Comparison of ENCODE assay signal across 7 mouse cellular contexts in the genomic region with DNA sequence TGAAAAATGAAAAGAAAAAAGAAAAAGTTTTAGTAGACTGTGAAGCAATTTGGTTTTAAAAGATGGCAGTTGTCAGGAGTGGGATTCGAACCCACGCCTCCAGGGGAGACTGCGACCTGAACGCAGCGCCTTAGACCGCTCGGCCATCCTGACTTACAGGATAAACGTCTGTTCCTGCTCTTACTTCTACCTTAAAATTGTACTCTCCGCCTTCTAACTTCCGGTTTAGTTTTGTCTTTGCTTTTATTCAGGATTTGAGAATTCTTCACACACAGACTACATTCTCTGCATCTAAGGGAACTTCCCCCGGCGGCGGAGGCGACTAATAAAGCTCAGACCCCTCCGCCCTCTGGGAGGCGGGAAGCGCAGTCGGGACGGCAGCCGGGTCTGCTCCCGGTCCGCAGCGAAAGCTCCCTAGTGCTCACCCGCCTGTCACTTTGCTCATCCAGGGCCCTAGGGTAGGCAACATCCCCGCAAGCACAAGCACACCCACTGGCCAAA. TPM values are rescaled to one million over a fixed set of nuclear protein-coding genes. Genes with fewer than 3 reads are reported as not detected.
DNase-seq lines count a peak whose midpoint lies in the region; ATAC-seq lines count a peak whose summit lies in the region.

No protein-coding gene starts in this region.

- peak overlapping the region; percentile 51 for H3K4me2 ChIP-seq in intestine, embryonic 15.5 days (replicated peaks)
- peak overlapping the region; percentile 51 for H3K4me2 ChIP-seq in limb, embryonic 12.5 days
- peak overlapping the region; percentile 56 for H3K4me2 ChIP-seq in midbrain, embryonic 13.5 days (replicated peaks)

- peak overlapping the region; percentile 48 for H3K9ac ChIP-seq in intestine, embryonic 15.5 days
- H3K9ac ChIP-seq in limb, embryonic 12.5 days (replicated peaks): peak overlapping the region; percentile 76
- H3K9ac ChIP-seq in midbrain, embryonic 13.5 days (replicated peaks): peak overlapping the region; percentile 55

- H3K36me3 ChIP-seq in intestine, embryonic 15.5 days: no peaks in the 10 kb centered on the region
- no peaks in the 10 kb centered on the region for H3K36me3 ChIP-seq in limb, embryonic 12.5 days
- no peaks in the 10 kb centered on the region for H3K36me3 ChIP-seq in midbrain, embryonic 13.5 days

- H3K4me3 ChIP-seq in intestine, embryonic 15.5 days (replicated peaks): peak overlapping the region; percentile 57
- H3K4me3 ChIP-seq in limb, embryonic 12.5 days (replicated peaks): peak overlapping the region; percentile 62
- H3K4me3 ChIP-seq in midbrain, embryonic 13.5 days (replicated peaks): peak overlapping the region; percentile 58

- H3K9me3 ChIP-seq in intestine, embryonic 15.5 days: no peaks in the 10 kb centered on the region
- no peaks in the 10 kb centered on the region for H3K9me3 ChIP-seq in limb, embryonic 12.5 days
- no peaks in the 10 kb centered on the region for H3K9me3 ChIP-seq in midbrain, embryonic 13.5 days

- WGBS in intestine, embryonic 15.5 days: under 1% methylated on average over 25 of the region's 25 CpGs
- under 1% methylated on average over 25 of the region's 25 CpGs for WGBS in limb, embryonic 12.5 days
- under 1% methylated on average over 25 of the region's 25 CpGs for WGBS in midbrain, embryonic 13.5 days

- peaks cover 5% of the 10 kb centered on the region; the same call in 1 of the 2 replicates for H3K4me1 ChIP-seq in intestine, embryonic 15.5 days (replicated peaks)
- H3K4me1 ChIP-seq in limb, embryonic 12.5 days (replicated peaks): no peaks in the 10 kb centered on the region
- H3K4me1 ChIP-seq in midbrain, embryonic 13.5 days (replicated peaks): peaks cover 5% of the 10 kb centered on the region; the same call in 1 of the 2 replicates

- ATAC-seq in intestine, embryonic 15.5 days: peak; percentile 90
- ATAC-seq in limb, embryonic 12.5 days (ENCODE audit: insufficient number of reproducible peaks, insufficient read depth, low FRiP score, low TSS enrichment, low read depth): peak; percentile 69
- ATAC-seq in midbrain, embryonic 13.5 days: peak; percentile 90

- DNase-seq in adrenal gland, adult 8-10 months: peak; percentile 72
- DNase-seq in embryo, embryonic 9.5 days (ENCODE audit: extremely low spot score): peak; percentile 92
- DNase-seq in gastrocnemius, postnatal 36 days: peak; percentile 58 to 72
- DNase-seq in spleen, adult 18-20 months: peak; percentile 47 to 67

- intact Hi-C loops in gastrocnemius, postnatal 36 days (cut with DNase I): no loop called here

- peak overlapping the region; percentile 83 for H3K27ac ChIP-seq in intestine, embryonic 15.5 days
- peak overlapping the region; percentile 91 for H3K27ac ChIP-seq in limb, embryonic 12.5 days
- peak overlapping the region; percentile 65 for H3K27ac ChIP-seq in midbrain, embryonic 13.5 days

- no peaks in the 10 kb centered on the region for H3K27me3 ChIP-seq in intestine, embryonic 15.5 days (replicated peaks)
- H3K27me3 ChIP-seq in limb, embryonic 12.5 days: peaks cover 2% of the 10 kb centered on the region; the same call in 1 of the 2 replicates
- peaks cover 10% of the 10 kb centered on the region; the same call in 1 of the 2 replicates for H3K27me3 ChIP-seq in midbrain, embryonic 13.5 days

RNA-seq across cellular contexts. Expression of a gene that starts 12.3 kb away (rescaled TPM):
- total RNA-seq in adrenal gland, adult 8-10 months (2022): not detected
- total RNA-seq in gastrocnemius, postnatal 36 days (2021): not detected
- polyA plus RNA-seq in intestine, embryonic 15.5 days (2015; fragmentation: Nextera tagmentation; extraction: Ambion mirVana): 0.08 and 0.11 TPM in 2 replicates
- 0.10 and 0.12 TPM in 2 replicates for polyA plus RNA-seq in limb, embryonic 12.5 days (2016; fragmentation: Nextera tagmentation; extraction: Ambion mirVana)
- 0.04 and 0.13 TPM in 2 replicates for polyA plus RNA-seq in midbrain, embryonic 13.5 days (2015; fragmentation: Nextera tagmentation; extraction: Ambion mirVana)

RNA-seq across cellular contexts. Expression of a gene that starts 29.7 kb away (rescaled TPM):
- 1 to 10 TPM; 6.5 to 7.8 (median 7.1) TPM for total RNA-seq in adrenal gland, adult 8-10 months (2022)
- 1 to 10 TPM; 3.2 to 3.3 TPM for total RNA-seq in gastrocnemius, postnatal 36 days (2021)
- polyA plus RNA-seq in intestine, embryonic 15.5 days (2015; fragmentation: Nextera tagmentation; extraction: Ambion mirVana): 11.2 TPM in 2 replicates
- polyA plus RNA-seq in limb, embryonic 12.5 days (2016; fragmentation: Nextera tagmentation; extraction: Ambion mirVana): 14.4 and 15.2 TPM in 2 replicates
- 10.8 TPM in 2 replicates for polyA plus RNA-seq in midbrain, embryonic 13.5 days (2015; fragmentation: Nextera tagmentation; extraction: Ambion mirVana)

RNA-seq across cellular contexts. Expression of a gene that starts 35.2 kb away (rescaled TPM):
- total RNA-seq in adrenal gland, adult 8-10 months (2022): not detected
- not detected for total RNA-seq in gastrocnemius, postnatal 36 days (2021)
- polyA plus RNA-seq in intestine, embryonic 15.5 days (2015; fragmentation: Nextera tagmentation; extraction: Ambion mirVana): 0.16 and 0.23 TPM in 2 replicates
- polyA plus RNA-seq in limb, embryonic 12.5 days (2016; fragmentation: Nextera tagmentation; extraction: Ambion mirVana): 1.8 and 1.9 TPM in 2 replicates
- 0.13 TPM in 2 replicates for polyA plus RNA-seq in midbrain, embryonic 13.5 days (2015; fragmentation: Nextera tagmentation; extraction: Ambion mirVana)

Comparison
In these comparisons a context has a peak if more than half of its experiments do, and no peak if none do; other contexts are left out.
1. Peak in every context shown above with its lines: DNase-seq, ATAC-seq, H3K4me3 ChIP-seq and H3K27ac ChIP-seq.